20 mouse cellular contexts compared by ENCODE assay signal in the genomic region with DNA sequence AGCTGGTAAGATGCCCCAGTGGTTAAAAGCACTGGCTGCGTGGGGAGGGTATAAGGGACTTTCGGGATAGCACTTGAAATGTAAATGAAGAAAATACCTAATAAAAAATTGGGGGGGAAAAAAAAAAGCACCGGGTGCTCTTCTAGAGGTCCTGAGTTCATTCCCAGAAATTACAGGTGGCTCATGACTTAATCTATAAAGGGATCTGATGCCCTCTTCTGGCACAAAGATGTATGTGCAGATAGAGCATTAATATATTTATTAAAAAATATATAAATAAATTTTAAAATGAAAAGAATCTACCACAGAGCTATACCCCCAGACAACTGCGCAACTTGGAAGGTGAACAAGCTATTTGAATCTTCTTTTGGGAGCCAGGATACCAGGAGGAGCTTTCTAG. TPM values are rescaled to one million over a fixed set of nuclear protein-coding genes. Genes with fewer than 3 reads are reported as not detected.
A peak's percentile ranks its signal among the peaks of the same experiment; 100 is the strongest.
DNase-seq lines count a peak whose midpoint lies in the region; ATAC-seq and TF ChIP-seq lines count a peak whose summit lies in the region.
"Had no signal": no experiment of that assay in that cellular context is flagged by ENCODE, and none has a peak within 500 bp of the region (broad histone marks: within the 10 kb centered on the region; RNA-seq: fewer than 3 reads in every experiment).

No protein-coding gene starts in this region.

- peak; percentile 71 for TF ChIP-seq CTCF in heart, adult 2 months (IDR thresholded peaks at IDR 0.05)
- TF ChIP-seq CTCF in liver, postnatal 0 days (IDR thresholded peaks at IDR 0.05; ENCODE audit: low read depth) = peak; percentile 47
- peak; percentile 15; the same call in 1 of the 2 replicates for TF ChIP-seq CTCF in E14TG2a.4 (conservative IDR thresholded peaks at IDR 0.05; ENCODE audit: low read length)

- no peak overlapping the region for H3K9ac ChIP-seq in heart, adult 2 months (ENCODE audit: low read depth, low read length)
- no peak overlapping the region for H3K9ac ChIP-seq in heart, embryonic 12.5 days
- no peak overlapping the region for H3K9ac ChIP-seq in liver, postnatal 0 days (replicated peaks)
- no peak overlapping the region for H3K9ac ChIP-seq in liver, embryonic 11.5 days (ENCODE audit: low read depth, low read length)
- H3K9ac ChIP-seq: embryonic facial prominence, embryonic 13.5 days; forebrain, embryonic 15.5 days; limb, embryonic 15.5 days had no signal

- no peak for ATAC-seq in heart, embryonic 12.5 days (ENCODE audit: insufficient number of reproducible peaks, low FRiP score)
- ATAC-seq in liver, postnatal 0 days = no peak
- no peak for ATAC-seq in liver, embryonic 11.5 days (replicated peaks; ENCODE audit: low FRiP score)
- ATAC-seq: forebrain, embryonic 15.5 days had no signal

- H3K9me3 ChIP-seq in heart, embryonic 12.5 days (replicated peaks) = no peaks in the 10 kb centered on the region
- no peaks in the 10 kb centered on the region for H3K9me3 ChIP-seq in liver, postnatal 0 days (ENCODE audit: low read length)
- H3K9me3 ChIP-seq in liver, embryonic 11.5 days (ENCODE audit: control insufficient read depth, low read length) = no peaks in the 10 kb centered on the region
- H3K9me3 ChIP-seq in E14TG2a.4 (ENCODE audit: low read length) = no peaks in the 10 kb centered on the region
- H3K9me3 ChIP-seq: embryonic facial prominence, embryonic 13.5 days; forebrain, embryonic 15.5 days; hindbrain, embryonic 12.5 days; limb, embryonic 15.5 days had no signal

- WGBS in heart, adult 2 months = 40% methylated on average over 4 of the region's 4 CpGs
- 41% methylated on average over 4 of the region's 4 CpGs for WGBS in heart, embryonic 12.5 days
- WGBS in liver, postnatal 0 days (ENCODE audit: insufficient replicate concordance) = 43% methylated on average over 4 of the region's 4 CpGs
- WGBS in liver, embryonic 11.5 days = 44% methylated on average over 4 of the region's 4 CpGs

- no peak overlapping the region for H3K4me2 ChIP-seq in heart, embryonic 12.5 days
- no peak overlapping the region for H3K4me2 ChIP-seq in liver, postnatal 0 days (ENCODE audit: low read depth, low read length)
- no peak overlapping the region for H3K4me2 ChIP-seq in liver, embryonic 11.5 days
- H3K4me2 ChIP-seq: embryonic facial prominence, embryonic 13.5 days; forebrain, embryonic 15.5 days; hindbrain, embryonic 12.5 days; limb, embryonic 15.5 days had no signal

- H3K4me3 ChIP-seq in heart, adult 2 months = no peak overlapping the region
- H3K4me3 ChIP-seq in heart, embryonic 12.5 days = no peak overlapping the region
- H3K4me3 ChIP-seq in liver, postnatal 0 days (ENCODE audit: low read depth, low read length) = no peak overlapping the region
- no peak overlapping the region for H3K4me3 ChIP-seq in liver, embryonic 11.5 days (ENCODE audit: low read depth, low read length)
- no peak overlapping the region for H3K4me3 ChIP-seq in E14TG2a.4 (replicated peaks; ENCODE audit: low read length)
- H3K4me3 ChIP-seq: embryonic facial prominence, embryonic 13.5 days; forebrain, embryonic 15.5 days; hindbrain, embryonic 12.5 days; limb, embryonic 15.5 days had no signal

- H3K79me2 ChIP-seq in heart, adult 2 months (replicated peaks; ENCODE audit: control insufficient read depth, insufficient read depth, low read length) = no peaks in the 10 kb centered on the region

- TF ChIP-seq EP300 in heart, adult 2 months (IDR thresholded peaks at IDR 0.05; ENCODE audit: insufficient read depth, low read depth, low read length) = no peak
- TF ChIP-seq EP300 in liver, postnatal 0 days (IDR thresholded peaks at IDR 0.05; ENCODE audit: low read depth) = no peak

- H3K27me3 ChIP-seq in heart, adult 2 months (ENCODE audit: control insufficient read depth, insufficient read depth, low read length) = no peaks in the 10 kb centered on the region
- H3K27me3 ChIP-seq in heart, embryonic 12.5 days (replicated peaks) = no peaks in the 10 kb centered on the region
- H3K27me3 ChIP-seq in liver, postnatal 0 days (ENCODE audit: insufficient read depth, low read length) = no peaks in the 10 kb centered on the region
- no peaks in the 10 kb centered on the region for H3K27me3 ChIP-seq in liver, embryonic 11.5 days (replicated peaks; ENCODE audit: control insufficient read depth, insufficient read depth, low read length)
- no peaks in the 10 kb centered on the region for H3K27me3 ChIP-seq in E14TG2a.4 (ENCODE audit: insufficient read depth, low read length)
- H3K27me3 ChIP-seq: forebrain, embryonic 15.5 days; limb, embryonic 15.5 days had no signal

- H3K4me1 ChIP-seq in heart, adult 2 months (ENCODE audit: control insufficient read depth, insufficient read depth, low read length) = no peaks in the 10 kb centered on the region; the same call in 1 of the 2 replicates
- peaks cover 6% of the 10 kb centered on the region; the same call in 1 of the 2 replicates for H3K4me1 ChIP-seq in heart, embryonic 12.5 days (replicated peaks)
- peaks cover 6% of the 10 kb centered on the region; the same call in 1 of the 2 replicates for H3K4me1 ChIP-seq in liver, postnatal 0 days (ENCODE audit: insufficient read depth)
- H3K4me1 ChIP-seq in liver, embryonic 11.5 days (replicated peaks; ENCODE audit: control insufficient read depth, insufficient read depth, low read length) = peaks cover 15% of the 10 kb centered on the region
- H3K4me1 ChIP-seq in E14TG2a.4 (replicated peaks; ENCODE audit: low read depth, low read length) = peaks cover 72% of the 10 kb centered on the region
- H3K4me1 ChIP-seq: embryonic facial prominence, embryonic 13.5 days; forebrain, embryonic 15.5 days; hindbrain, embryonic 12.5 days; limb, embryonic 15.5 days had no signal

- no peak overlapping the region for H3K27ac ChIP-seq in heart, adult 2 months
- H3K27ac ChIP-seq in heart, embryonic 12.5 days (ENCODE audit: poor library complexity, severe bottlenecking) = no peak overlapping the region
- H3K27ac ChIP-seq in liver, postnatal 0 days (ENCODE audit: low read depth) = no peak overlapping the region
- H3K27ac ChIP-seq in liver, embryonic 11.5 days (ENCODE audit: low read depth, low read length) = no peak overlapping the region
- H3K27ac ChIP-seq: embryonic facial prominence, embryonic 13.5 days; forebrain, embryonic 15.5 days; hindbrain, embryonic 12.5 days; limb, embryonic 15.5 days had no signal

- no peaks in the 10 kb centered on the region for H3K36me3 ChIP-seq in heart, adult 2 months (ENCODE audit: control insufficient read depth, insufficient read depth, low read length)
- H3K36me3 ChIP-seq in heart, embryonic 12.5 days = no peaks in the 10 kb centered on the region
- H3K36me3 ChIP-seq in liver, postnatal 0 days (replicated peaks; ENCODE audit: insufficient read depth, low read length) = no peaks in the 10 kb centered on the region
- no peaks in the 10 kb centered on the region for H3K36me3 ChIP-seq in liver, embryonic 11.5 days (ENCODE audit: control insufficient read depth, insufficient read depth, low read length)
- H3K36me3 ChIP-seq in E14TG2a.4 (ENCODE audit: insufficient read depth, low read length) = no peaks in the 10 kb centered on the region
- H3K36me3 ChIP-seq: embryonic facial prominence, embryonic 13.5 days; forebrain, embryonic 15.5 days; hindbrain, embryonic 12.5 days; limb, embryonic 15.5 days had no signal

- TF ChIP-seq POLR2A in heart, adult 2 months (IDR thresholded peaks at IDR 0.05; ENCODE audit: insufficient read depth, low read depth, low read length) = no peak

- intact Hi-C loops in heart, adult 2 months (cut with DNase I) = loop anchor here (2.0 to 5.0 kb wide), 2 partner anchors 138 to 313 kb away; no protein-coding TSS in a partner anchor

- no peak for DNase-seq in heart, adult 2 months
- DNase-seq in liver, postnatal 0 days = no peak
- no peak for DNase-seq in liver, embryonic 11.5 days (ENCODE audit: low spot score)
- peak; percentile 65 for DNase-seq in retina, embryonic 14.5 days (ENCODE audit: low spot score)
- no peak for DNase-seq in yolk sac, embryonic 10.5 days (ENCODE audit: low spot score)
- DNase-seq: adrenal gland, postnatal 10 days; cerebellum, postnatal 25 days; gastrocnemius, postnatal 10 days; kidney, adult 8-10 months; lung, postnatal 4 days; right cerebral cortex, adult 18-20 months; thymus, adult 18-20 months had no signal

RNA-seq across cellular contexts. Expression of gene Plk3, which starts 6.8 kb away (rescaled TPM):
- 1 to 10 TPM; 1.4 to 1.9 TPM for total RNA-seq in heart, adult 2 months (2021)
- 4.5 and 4.7 TPM in 2 replicates for polyA plus RNA-seq in heart, adult 2 months (2012; rRNA removed)
- polyA plus RNA-seq in heart, embryonic 12.5 days (2016; fragmentation: Nextera tagmentation; extraction: Ambion mirVana) = 2.6 TPM in 2 replicates
- 4.8 TPM in 2 replicates for polyA plus RNA-seq in liver, postnatal 0 days (2015; fragmentation: Nextera tagmentation; extraction: Ambion mirVana)
- polyA plus RNA-seq in liver, embryonic 11.5 days (2014; fragmentation: Nextera tagmentation; extraction: Ambion mirVana) = 2.4 and 2.5 TPM in 2 replicates

RNA-seq across cellular contexts. Expression of gene Tctex1d4, which starts 14.0 kb away (rescaled TPM):
- total RNA-seq in heart, adult 2 months (2021) = not detected
- 0.29 and 4.2 TPM in 2 replicates for polyA plus RNA-seq in heart, adult 2 months (2012; rRNA removed)
- not detected in 2 replicates for polyA plus RNA-seq in heart, embryonic 12.5 days (2016; fragmentation: Nextera tagmentation; extraction: Ambion mirVana)
- 0.33 TPM in 1 of 2 replicates, not detected in the other for polyA plus RNA-seq in liver, postnatal 0 days (2015; fragmentation: Nextera tagmentation; extraction: Ambion mirVana)
- not detected in 2 replicates for polyA plus RNA-seq in liver, embryonic 11.5 days (2014; fragmentation: Nextera tagmentation; extraction: Ambion mirVana)
- total RNA-seq: adrenal gland, postnatal 10 days; gastrocnemius, postnatal 10 days had no signal
- polyA plus RNA-seq: embryonic facial prominence, embryonic 13.5 days; heart, embryonic 14.5 days; hindbrain, embryonic 12.5 days; limb, embryonic 15.5 days; neural tube, embryonic 14.5 days had no signal

RNA-seq across cellular contexts. Expression of gene Btbd19, which starts 15.1 kb away (rescaled TPM):
- 1 to 10 TPM; 2.9 to 3.2 TPM for total RNA-seq in heart, adult 2 months (2021)
- polyA plus RNA-seq in heart, adult 2 months (2012; rRNA removed) = 6.6 and 12.2 TPM in 2 replicates
- 3.3 and 3.5 TPM in 2 replicates for polyA plus RNA-seq in heart, embryonic 12.5 days (2016; fragmentation: Nextera tagmentation; extraction: Ambion mirVana)
- polyA plus RNA-seq in liver, postnatal 0 days (2015; fragmentation: Nextera tagmentation; extraction: Ambion mirVana) = 2.3 and 2.5 TPM in 2 replicates
- polyA plus RNA-seq in liver, embryonic 11.5 days (2014; fragmentation: Nextera tagmentation; extraction: Ambion mirVana) = 8.3 and 8.5 TPM in 2 replicates

RNA-seq across cellular contexts. Expression of gene Rps8, which starts 15.4 kb away (rescaled TPM):
- 100 to 1,000 TPM; 553 to 608 TPM for total RNA-seq in heart, adult 2 months (2021)
- 315 and 381 TPM in 2 replicates for polyA plus RNA-seq in heart, adult 2 months (2012; rRNA removed)
- 612 and 621 TPM in 2 replicates for polyA plus RNA-seq in heart, embryonic 12.5 days (2016; fragmentation: Nextera tagmentation; extraction: Ambion mirVana)
- polyA plus RNA-seq in liver, postnatal 0 days (2015; fragmentation: Nextera tagmentation; extraction: Ambion mirVana) = 543 and 557 TPM in 2 replicates
- polyA plus RNA-seq in liver, embryonic 11.5 days (2014; fragmentation: Nextera tagmentation; extraction: Ambion mirVana) = 1,349 and 1,481 TPM in 2 replicates

RNA-seq across cellular contexts. Expression of gene Kif2c, which starts 41.8 kb away (rescaled TPM):
- under 1 TPM; 0.14 to 0.26 TPM for total RNA-seq in heart, adult 2 months (2021)
- polyA plus RNA-seq in heart, adult 2 months (2012; rRNA removed) = 0.25 and 0.41 TPM in 2 replicates
- 51.8 and 53.4 TPM in 2 replicates for polyA plus RNA-seq in heart, embryonic 12.5 days (2016; fragmentation: Nextera tagmentation; extraction: Ambion mirVana)
- polyA plus RNA-seq in liver, postnatal 0 days (2015; fragmentation: Nextera tagmentation; extraction: Ambion mirVana) = 10.7 and 11.8 TPM in 2 replicates
- 57.3 and 68.0 TPM in 2 replicates for polyA plus RNA-seq in liver, embryonic 11.5 days (2014; fragmentation: Nextera tagmentation; extraction: Ambion mirVana)

Comparison
In these comparisons a context has a peak if more than half of its experiments do, and no peak if none do; other contexts are left out.
1. CTCF ChIP-seq: peak in every context shown above with its lines; median percentile 71 in heart, adult 2 months; 47 in liver, postnatal 0 days; 15 in E14TG2a.4.